Mouse (Mus musculus) myocyte (in vitro differentiated cells): ENCODE results near the gene Uqcr11.

Source experiments
- MAX ChIP-seq: IDR thresholded peaks from one replicate; pipeline ENCODE4 v1.6.1; 2011; ENCODE audit warnings: low read depth, mild to moderate bottlenecking, control low read depth
- MYOD1 ChIP-seq, 3 experiments: IDR thresholded peaks; one replicate each; pipeline ENCODE4 v1.6.1; 2011; ENCODE audit warnings: control low read depth in 2 of 3, low read depth in 2 of 3, mild to moderate bottlenecking in 2 of 3, moderate library complexity in 1 of 3; ENCODE audit not compliant: insufficient read length in 2 of 3, control insufficient read depth in 1 of 3
- POLR2A ChIP-seq: IDR thresholded peaks from one replicate; pipeline ENCODE4 v1.6.1; 2011; ENCODE audit warnings: low read depth, mild to moderate bottlenecking, control low read depth, moderate library complexity; ENCODE audit not compliant: insufficient read length
- POLR2AphosphoS2 ChIP-seq: IDR thresholded peaks from one replicate; pipeline ENCODE4 v1.6.1; 2011; ENCODE audit warnings: low read depth, control low read depth; ENCODE audit not compliant: insufficient read length
- REST ChIP-seq: IDR thresholded peaks from one replicate; pipeline ENCODE4 v1.6.1; 2011; ENCODE audit warnings: mild to moderate bottlenecking, control low read depth, moderate library complexity; ENCODE audit not compliant: insufficient read depth, insufficient read length
- SRF ChIP-seq: IDR thresholded peaks from one replicate; pipeline ENCODE4 v1.6.1; 2011; ENCODE audit warnings: low read depth; ENCODE audit not compliant: control insufficient read depth, insufficient read length

DNA sequence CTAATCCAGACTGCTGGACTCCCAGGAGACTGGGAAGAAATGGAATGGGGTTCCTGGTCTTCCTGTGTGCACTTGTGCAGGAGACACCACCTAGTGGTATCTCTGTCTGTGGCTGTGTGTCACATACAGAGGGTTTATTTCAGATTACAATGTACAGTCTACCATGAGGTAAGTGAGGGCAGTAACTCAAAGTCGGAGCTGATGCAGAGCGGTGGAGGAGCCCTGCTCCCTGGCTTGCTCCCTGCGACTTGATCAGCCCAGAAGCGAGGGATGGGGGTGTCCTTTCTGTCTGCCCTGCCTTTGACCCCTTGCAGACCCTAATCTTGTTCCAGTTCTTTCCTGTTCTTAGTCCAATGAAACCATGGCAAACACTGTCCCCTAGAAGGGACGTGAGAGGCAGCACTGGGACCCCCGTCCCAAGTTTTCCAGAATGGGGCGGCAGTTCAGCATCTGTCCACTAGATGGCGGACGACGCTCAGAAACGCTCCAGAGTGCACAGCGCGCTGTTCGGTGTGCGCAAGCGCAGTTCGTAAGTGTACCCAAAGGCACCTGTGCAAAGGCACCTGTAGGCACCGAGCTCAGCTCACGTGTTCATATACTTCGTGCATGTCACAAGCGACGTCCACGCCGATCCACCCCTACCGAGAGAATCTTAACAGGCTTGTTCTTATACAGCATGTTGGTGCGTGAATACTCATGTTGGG is 39.4 kb upstream of the Uqcr11 start:
- TF ChIP-seq REST (no peak), POLR2A (no peak), MYOD1 (IDR thresholded peaks at IDR 0.05; ENCODE audit: control insufficient read depth in 1 of 3, insufficient read length in 2 of 3, low read depth in 2 of 3) (peak in 1 of 3 experiments; percentile 4), MAX (no peak), POLR2AphosphoS2 (no peak), SRF (no peak)
